Mouse (Mus musculus): ENCODE results near the gene Coq9.

- TF ChIP-seq GATA1 (IDR thresholded peaks at IDR 0.05; ENCODE audit: borderline replicate concordance, low read length) (no peak), CTCF (IDR thresholded peaks at IDR 0.05; ENCODE audit: low read depth, low read length) (no peak), TAL1 (conservative IDR thresholded peaks at IDR 0.05; ENCODE audit: low read depth, low read length) (no peak)
Measured at GRCm38 (mm10) chr8:94826210-94826609, 11.9 kb upstream of the Coq9 start.

Data from G1E (cell line).